Mouse (Mus musculus) ZHBTc4 (cell line): ENCODE data around the gene Depdc1b.

Experiments
- DNase-seq: peaks from one replicate; pipeline ENCODE4 v3.0.0-alpha.2; 2011; ENCODE audit warnings: low read depth, low spot score

The Depdc1b gene

DNA sequence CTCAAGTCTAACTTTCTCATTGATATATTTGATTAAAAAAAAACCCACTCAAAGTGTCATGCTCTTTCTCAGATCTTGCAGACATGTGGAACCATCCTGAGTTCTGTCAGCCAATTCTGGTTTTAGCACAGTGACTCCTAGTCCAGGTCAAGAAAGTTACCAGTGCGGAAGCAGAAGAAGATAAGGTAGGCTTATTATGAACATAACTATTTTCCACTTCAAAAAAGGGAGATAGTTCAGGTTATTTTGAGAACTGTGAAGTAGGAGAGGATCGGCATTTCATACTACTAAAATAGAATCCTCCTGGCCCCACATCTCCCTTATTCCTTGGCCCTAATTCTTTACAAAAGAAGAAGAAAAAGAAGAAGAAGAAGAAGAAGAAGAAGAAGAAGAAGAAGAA lies 121.3 kb downstream of the Depdc1b start:
- no peak for DNase-seq

DNA sequence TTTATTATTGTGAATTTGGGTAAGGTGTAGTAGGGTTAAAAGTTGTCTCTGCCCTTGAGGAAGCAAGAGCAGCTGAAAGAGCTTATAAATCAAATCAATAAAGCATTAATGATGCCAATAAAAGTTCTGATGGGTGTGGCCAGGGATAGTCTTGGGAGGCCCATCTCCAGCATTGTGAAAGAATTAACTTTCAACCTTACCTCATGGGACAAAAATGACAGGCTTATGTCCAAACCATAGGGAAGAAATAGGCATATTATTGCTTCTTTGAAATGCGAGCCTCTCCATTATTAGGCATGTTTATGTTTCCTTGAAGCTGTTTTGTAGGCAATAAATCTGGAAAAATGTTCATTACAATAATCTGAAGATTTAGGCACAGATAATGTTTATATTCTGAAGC lies 122.9 kb downstream of the Depdc1b start:
- no peak for DNase-seq

DNA sequence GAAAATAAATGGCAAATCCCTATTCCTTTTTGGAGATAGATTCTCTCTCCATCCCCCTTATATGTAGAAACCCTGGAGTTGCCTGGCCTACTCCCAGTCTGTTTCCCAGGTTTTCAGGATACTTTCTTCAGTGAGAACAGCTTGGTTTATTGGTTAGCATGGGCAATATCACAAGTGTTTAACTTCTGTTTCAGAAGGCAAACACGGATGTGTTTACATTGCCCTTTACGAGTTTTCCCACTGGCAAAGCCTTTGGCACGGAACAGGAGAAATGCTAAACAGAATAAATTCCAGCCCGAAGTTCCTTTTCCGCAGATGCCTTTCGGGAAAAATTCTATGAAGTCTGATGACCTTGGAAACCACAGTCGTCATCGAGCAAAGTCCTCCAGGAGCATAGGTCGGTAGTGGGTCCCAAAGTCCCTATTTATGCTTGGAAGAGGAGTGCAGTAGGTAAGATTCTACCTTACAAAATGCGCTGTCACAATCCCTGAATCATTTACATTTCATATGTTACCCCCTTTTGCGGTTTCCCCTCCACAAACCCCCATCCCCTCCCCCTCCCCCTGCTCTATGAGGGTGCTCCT lies 132.3 kb downstream of the Depdc1b start:
- no peak for DNase-seq

DNA sequence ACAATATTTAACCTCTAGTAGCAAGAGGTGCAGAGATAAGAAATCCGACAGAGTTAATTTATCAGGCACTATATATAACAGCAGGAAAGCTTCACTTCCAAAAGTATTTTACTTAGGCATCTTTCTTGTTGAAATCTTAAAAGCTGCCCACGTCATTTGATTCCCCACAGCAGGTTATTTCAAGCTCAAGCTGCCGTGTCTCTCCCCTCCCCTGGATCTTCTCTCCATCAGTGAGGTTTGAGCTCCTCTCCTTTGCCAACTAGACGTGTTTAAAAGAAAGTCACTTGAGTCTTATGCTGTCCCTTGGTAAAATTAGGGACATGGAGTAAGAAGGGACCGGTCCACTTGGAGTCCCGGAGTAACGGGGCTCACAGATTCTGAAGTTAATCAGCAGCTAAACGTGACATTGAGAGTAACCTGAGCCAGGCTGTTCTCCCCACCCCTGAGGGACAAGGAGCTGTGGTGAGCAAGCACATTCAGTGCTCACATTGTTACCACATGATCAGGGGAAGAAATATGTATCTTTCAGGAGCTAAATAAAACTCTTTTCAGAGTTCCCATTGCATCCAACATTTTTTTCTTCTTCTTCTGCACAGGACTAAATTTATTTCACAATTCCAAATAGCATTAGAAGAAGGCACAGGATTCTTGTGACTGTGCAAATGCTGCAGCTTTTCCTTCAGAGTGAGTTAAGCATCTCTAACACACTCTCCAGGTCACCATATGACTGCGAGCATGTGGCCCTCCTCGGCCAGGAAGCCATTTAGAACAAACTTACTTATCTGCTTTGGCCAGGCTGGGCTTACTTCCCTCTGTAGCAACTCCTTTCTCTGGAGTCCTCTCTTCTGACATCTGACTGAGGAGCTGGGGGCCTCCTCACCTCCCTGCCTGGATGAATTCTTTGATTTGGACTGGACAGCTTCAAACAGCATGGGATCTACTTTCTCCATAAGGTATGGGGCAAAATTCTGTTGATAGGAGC lies 133.3 kb downstream of the Depdc1b start, which contains the start of gene Pde4d:
TSS of gene Pde4d (plus strand) at position 833 of the 982 bp plus-strand sequence.
- DNase-seq, result no peak

DNA sequence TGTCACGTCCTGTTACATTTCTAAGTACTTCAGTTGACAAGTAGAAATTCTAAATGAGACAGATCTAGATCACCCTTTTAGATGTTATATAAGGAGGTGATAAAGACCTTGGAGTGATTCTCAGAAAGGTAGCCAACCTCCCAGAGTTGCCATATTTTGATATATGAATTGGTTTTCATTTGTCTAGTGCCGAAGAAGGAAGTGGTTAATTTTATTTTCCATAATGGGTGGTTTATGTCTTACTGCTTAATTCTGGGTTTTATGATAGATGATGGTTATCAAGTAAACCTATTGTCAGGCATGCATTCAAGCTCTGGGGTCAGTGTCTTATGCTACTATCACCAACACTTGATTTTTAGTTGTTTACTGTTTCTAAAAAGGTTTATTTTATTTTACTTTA lies 135.0 kb downstream of the Depdc1b start:
- DNase-seq, result no peak

DNA sequence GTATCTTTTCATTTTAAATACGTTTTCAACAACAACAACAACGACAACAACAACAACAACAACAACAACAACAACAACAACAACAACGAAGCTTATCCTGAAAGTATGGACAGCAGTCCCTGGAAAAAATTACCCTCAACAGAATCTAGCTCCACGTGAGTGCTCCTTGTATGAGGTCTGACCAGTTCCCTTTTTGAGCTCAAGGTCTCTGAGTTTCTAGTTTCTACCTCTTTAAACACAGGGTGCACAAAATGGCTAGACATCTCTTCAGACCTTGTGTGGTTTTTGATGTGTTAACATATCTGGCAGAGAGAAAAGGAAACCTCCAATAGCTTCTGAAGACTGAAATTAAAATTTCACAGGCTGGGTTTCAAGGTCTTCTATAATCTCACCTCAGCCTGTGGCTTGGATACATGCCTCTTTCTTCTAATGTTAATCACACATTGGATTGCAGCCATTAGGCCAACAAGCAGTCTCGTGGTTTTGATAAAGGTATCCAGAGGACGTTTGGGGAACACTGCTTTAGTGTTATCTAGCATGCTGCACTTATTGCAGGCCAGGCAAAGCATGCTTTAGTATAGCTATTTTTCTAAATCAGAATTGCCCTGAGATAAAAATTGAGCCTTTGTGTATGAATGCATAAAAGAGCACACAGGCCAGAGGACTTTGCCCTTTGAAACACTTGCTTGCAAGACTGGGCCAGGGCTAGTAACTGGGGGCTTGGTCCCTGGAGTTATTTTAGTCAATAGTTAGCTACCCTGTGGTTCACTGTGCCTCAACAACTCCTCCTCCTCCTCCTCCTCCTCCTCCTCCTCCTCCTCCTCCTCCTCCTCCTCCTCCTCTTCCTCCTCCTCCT lies 137.2 kb downstream of the Depdc1b start:
- DNase-seq, result peak; percentile 3
